Mouse (Mus musculus): ENCODE measurements around the gene Prkacb. TPM values are rescaled to one million over a fixed set of nuclear protein-coding genes. Genes with fewer than 3 reads are reported as not detected.
"Not testable (repeated sequence)": the region's sequence is repeated elsewhere in the genome, so short reads cannot be mapped to it uniquely, and the experiment has no call there.

The Prkacb gene
- total and polyA plus RNA-seq, 2 experiments: 11.4 to 35.1 TPM

DNA sequence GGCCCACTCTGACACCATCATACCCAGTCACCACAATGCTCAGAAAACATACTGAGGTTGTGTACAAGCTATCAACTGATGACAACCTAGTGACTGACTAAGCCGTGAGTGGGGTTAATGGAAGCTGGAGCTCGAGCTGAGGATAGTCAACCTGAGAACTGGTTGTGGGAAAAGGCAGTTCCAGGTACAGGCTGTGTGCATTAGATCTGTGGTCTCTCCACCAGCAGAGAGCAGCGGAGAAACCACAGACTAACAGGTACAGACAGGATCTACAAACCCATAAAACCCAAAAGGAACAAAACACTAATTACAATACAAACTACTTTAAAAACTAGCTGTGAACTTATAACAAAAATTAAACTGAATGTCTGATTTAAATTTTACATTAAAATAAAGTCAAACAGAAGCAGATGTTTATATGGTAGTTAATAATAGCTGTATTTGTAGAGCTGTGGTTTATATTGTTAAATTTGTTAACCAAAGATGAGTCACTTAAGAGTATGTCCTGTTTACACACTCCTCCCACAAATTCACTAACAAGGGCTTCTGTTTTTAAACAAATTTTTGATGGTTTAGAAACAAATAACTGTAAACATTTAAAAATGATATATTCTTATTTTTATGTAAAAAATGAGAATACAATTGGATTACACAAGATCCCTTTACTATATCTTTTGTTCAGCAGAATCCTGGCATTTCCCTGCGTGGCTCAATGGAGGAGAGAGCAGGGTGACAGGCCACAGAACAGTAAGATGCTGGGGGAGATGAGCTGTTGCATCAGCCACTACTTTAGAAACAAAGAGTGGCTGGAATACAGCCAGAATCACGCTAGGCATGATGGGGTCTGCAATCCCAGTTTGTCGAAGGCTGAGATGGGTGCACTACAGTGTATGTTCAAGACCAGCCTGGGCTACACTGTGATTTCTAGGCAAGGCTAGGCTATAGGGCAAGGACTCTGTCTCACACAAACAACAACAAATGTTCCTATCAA, 54.5 kb downstream of the Prkacb start:
- Histone ChIP-seq H3K27ac (replicated peaks; ENCODE audit: insufficient read depth, low read depth, low read length) (no peak overlapping the region), H3K9ac (ENCODE audit: low read depth, low read length) (no peak overlapping the region), H3K27me3 (ENCODE audit: control insufficient read depth, insufficient read depth, low read length) (no peaks in the 10 kb centered on the region), H3K36me3 (ENCODE audit: control insufficient read depth, insufficient read depth, low read length) (peaks cover 11% of the 10 kb centered on the region), H3K4me3 (ENCODE audit: insufficient read depth, low read depth, low read length) (no peak overlapping the region), H3K4me1 (ENCODE audit: control insufficient read depth, insufficient read depth, low read length) (no peaks in the 10 kb centered on the region), H3K79me2 (ENCODE audit: control insufficient read depth, insufficient read depth, low read length) (peaks cover 6% of the 10 kb centered on the region; the same call in 1 of the 2 replicates)
- WGBS: 84% methylated on average over 6 of the region's 6 CpGs
- no peak for DNase-seq (ENCODE audit: extremely low read depth, low read depth, low spot score)
- TF ChIP-seq POLR2A (IDR thresholded peaks at IDR 0.05; ENCODE audit: extremely low read depth, insufficient read depth, low read length) (no peak), CTCF (IDR thresholded peaks at IDR 0.05; ENCODE audit: low read depth, low read length) (no peak)

GRCm38 (mm10) chr3:146754270-146754669, 58.5 kb downstream of the Prkacb start:
- no peak overlapping the region for H3K27ac ChIP-seq (replicated peaks; ENCODE audit: insufficient read depth, low read depth, low read length)
- no peak for TF ChIP-seq CTCF (IDR thresholded peaks at IDR 0.05; ENCODE audit: low read depth, low read length)
- no peak for TF ChIP-seq POLR2A (IDR thresholded peaks at IDR 0.05; ENCODE audit: extremely low read depth, insufficient read depth, low read length)
- H3K79me2 ChIP-seq (ENCODE audit: control insufficient read depth, insufficient read depth, low read length): no peaks in the 10 kb centered on the region
- H3K4me1 ChIP-seq (ENCODE audit: control insufficient read depth, insufficient read depth, low read length): no peaks in the 10 kb centered on the region
- H3K9ac ChIP-seq (ENCODE audit: low read depth, low read length): no peak overlapping the region
- no peak overlapping the region for H3K4me3 ChIP-seq (ENCODE audit: insufficient read depth, low read depth, low read length)
- H3K36me3 ChIP-seq (ENCODE audit: control insufficient read depth, insufficient read depth, low read length): peaks cover 30% of the 10 kb centered on the region
- no peak for DNase-seq (ENCODE audit: extremely low read depth, low read depth, low spot score)
- no peaks in the 10 kb centered on the region for H3K27me3 ChIP-seq (ENCODE audit: control insufficient read depth, insufficient read depth, low read length)
- 59% methylated on average over 2 of the region's 2 CpGs for WGBS

- no peak overlapping the region for H3K4me3 ChIP-seq (ENCODE audit: insufficient read depth, low read depth, low read length)
- no peaks in the 10 kb centered on the region for H3K79me2 ChIP-seq (ENCODE audit: control insufficient read depth, insufficient read depth, low read length)
- H3K27ac ChIP-seq (replicated peaks; ENCODE audit: insufficient read depth, low read depth, low read length): no peak overlapping the region
- no peaks in the 10 kb centered on the region for H3K27me3 ChIP-seq (ENCODE audit: control insufficient read depth, insufficient read depth, low read length)
- 95% methylated on average over 4 of the region's 4 CpGs for WGBS
- H3K9ac ChIP-seq (ENCODE audit: low read depth, low read length): no peak overlapping the region
- no peak for DNase-seq (ENCODE audit: extremely low read depth, low read depth, low spot score)
- TF ChIP-seq POLR2A (IDR thresholded peaks at IDR 0.05; ENCODE audit: extremely low read depth, insufficient read depth, low read length) (no peak), CTCF (IDR thresholded peaks at IDR 0.05; ENCODE audit: low read depth, low read length) (no peak)
- H3K36me3 ChIP-seq (ENCODE audit: control insufficient read depth, insufficient read depth, low read length): peaks cover 35% of the 10 kb centered on the region
- H3K4me1 ChIP-seq (ENCODE audit: control insufficient read depth, insufficient read depth, low read length): no peaks in the 10 kb centered on the region
These were observed 71.1 kb downstream of the Prkacb start for GRCm38 (mm10) chr3:146741564-146742202.

- H3K36me3 ChIP-seq (ENCODE audit: control insufficient read depth, insufficient read depth, low read length): peaks cover 32% of the 10 kb centered on the region
- H3K4me1 ChIP-seq (ENCODE audit: control insufficient read depth, insufficient read depth, low read length): no peaks in the 10 kb centered on the region
- no peak overlapping the region for H3K9ac ChIP-seq (ENCODE audit: low read depth, low read length)
- H3K27ac ChIP-seq (replicated peaks; ENCODE audit: insufficient read depth, low read depth, low read length): no peak overlapping the region
- DNase-seq (ENCODE audit: extremely low read depth, low read depth, low spot score): no peak
- H3K4me3 ChIP-seq (ENCODE audit: insufficient read depth, low read depth, low read length): no peak overlapping the region
- WGBS: 92% methylated on average over 5 of the region's 5 CpGs
- no peaks in the 10 kb centered on the region for H3K79me2 ChIP-seq (ENCODE audit: control insufficient read depth, insufficient read depth, low read length)
- TF ChIP-seq CTCF (IDR thresholded peaks at IDR 0.05; ENCODE audit: low read depth, low read length): no peak
- TF ChIP-seq POLR2A (IDR thresholded peaks at IDR 0.05; ENCODE audit: extremely low read depth, insufficient read depth, low read length): no peak
- H3K27me3 ChIP-seq (ENCODE audit: control insufficient read depth, insufficient read depth, low read length): no peaks in the 10 kb centered on the region
These were observed 71.6 kb downstream of the Prkacb start for GRCm38 (mm10) chr3:146741158-146741557.

DNA sequence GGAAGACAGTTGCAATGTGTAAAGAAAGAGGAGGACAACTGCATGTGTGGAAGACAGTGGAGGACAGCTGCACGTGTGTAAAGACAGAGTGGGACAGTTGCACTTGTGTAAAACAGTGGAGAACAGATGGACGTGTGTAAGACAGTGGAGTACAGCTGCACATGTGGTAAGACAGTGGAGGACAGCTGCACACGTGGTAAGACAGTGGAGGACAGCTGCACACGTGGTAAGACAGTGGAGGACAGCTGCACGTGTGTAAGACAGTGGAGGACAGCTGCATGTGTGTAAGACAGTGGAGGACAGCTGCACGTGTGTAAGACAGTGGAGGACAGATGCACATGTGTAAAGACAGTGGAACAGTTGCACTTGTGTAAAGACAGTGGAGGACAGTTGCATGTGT, 76.6 kb downstream of the Prkacb start:
- H3K27me3 ChIP-seq (ENCODE audit: control insufficient read depth, insufficient read depth, low read length); H3K27ac ChIP-seq (replicated peaks; ENCODE audit: insufficient read depth, low read depth, low read length); H3K79me2 ChIP-seq (ENCODE audit: control insufficient read depth, insufficient read depth, low read length); H3K9ac ChIP-seq (ENCODE audit: low read depth, low read length); H3K4me3 ChIP-seq (ENCODE audit: insufficient read depth, low read depth, low read length); DNase-seq (ENCODE audit: extremely low read depth, low read depth, low spot score); H3K4me1 ChIP-seq (ENCODE audit: control insufficient read depth, insufficient read depth, low read length): not testable (repeated sequence)
- WGBS: 81% methylated on average over 6 of the region's 6 CpGs
- H3K36me3 ChIP-seq (ENCODE audit: control insufficient read depth, insufficient read depth, low read length): peaks cover 38% of the 10 kb centered on the region

DNA sequence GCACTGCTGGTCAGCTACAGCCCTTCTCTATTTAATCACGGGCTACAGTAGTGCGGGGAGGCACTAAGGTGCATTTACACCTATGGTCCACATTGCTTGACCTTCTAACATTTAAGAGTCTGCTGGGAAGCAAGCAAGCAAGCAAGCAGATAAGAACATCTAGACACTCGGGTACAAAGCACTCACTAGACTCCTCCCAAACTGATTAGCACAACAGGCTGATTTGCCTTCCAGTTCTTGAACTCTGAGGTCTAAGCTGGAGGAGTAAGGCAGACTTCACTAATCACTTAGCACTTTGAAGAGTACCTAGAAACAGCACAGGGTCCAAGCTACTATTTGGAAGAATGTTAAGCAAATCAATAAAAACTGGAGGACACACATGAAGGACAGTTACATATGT, 77.1 kb downstream of the Prkacb start:
- DNase-seq (ENCODE audit: extremely low read depth, low read depth, low spot score): no peak
- Histone ChIP-seq H3K4me3 (ENCODE audit: insufficient read depth, low read depth, low read length) (no peak overlapping the region), H3K36me3 (ENCODE audit: control insufficient read depth, insufficient read depth, low read length) (peaks cover 41% of the 10 kb centered on the region), H3K27me3 (ENCODE audit: control insufficient read depth, insufficient read depth, low read length) (no peaks in the 10 kb centered on the region), H3K79me2 (ENCODE audit: control insufficient read depth, insufficient read depth, low read length) (no peaks in the 10 kb centered on the region), H3K9ac (ENCODE audit: low read depth, low read length) (no peak overlapping the region), H3K4me1 (ENCODE audit: control insufficient read depth, insufficient read depth, low read length) (no peaks in the 10 kb centered on the region), H3K27ac (replicated peaks; ENCODE audit: insufficient read depth, low read depth, low read length) (no peak overlapping the region)
- WGBS: 81% methylated on average over 3 of the region's 3 CpGs
- TF ChIP-seq CTCF (IDR thresholded peaks at IDR 0.05; ENCODE audit: low read depth, low read length): no peak
- no peak for TF ChIP-seq POLR2A (IDR thresholded peaks at IDR 0.05; ENCODE audit: extremely low read depth, insufficient read depth, low read length)

All from liver, adult 2 months (tissue).